Mouse (Mus musculus) intestine, embryonic 15.5 days (tissue): ENCODE data around the gene Eno3. TPM values are rescaled to one million over a fixed set of nuclear protein-coding genes. Genes with fewer than 3 reads are reported as not detected.
A peak's percentile ranks its signal among the peaks of the same experiment; 100 is the strongest.

Source experiments
- ATAC-seq: fragments of 200-750 bp; cut with Nextera tagmentation; 2 replicates; pipeline ENCODE4 v1.8.0; 2017; ENCODE audit warnings: moderate TSS enrichment, moderate library complexity
- H3K27ac ChIP-seq: fragments of 300-500 bp; sonication (generic); 2 replicates; pipeline ENCODE4 v1.5.1; 2015; ENCODE audit warnings: mild to moderate bottlenecking, inconsistent platforms
- H3K27me3 ChIP-seq: fragments of 300-500 bp; sonication (generic); replicated peaks from 2 replicates; pipeline ENCODE4 v1.6.1; 2015; ENCODE audit warnings: inconsistent platforms
- H3K36me3 ChIP-seq: fragments of 300-500 bp; sonication (generic); 2 replicates; pipeline ENCODE4 v1.6.1; 2015; ENCODE audit warnings: inconsistent platforms
- H3K4me1 ChIP-seq: fragments of 300-500 bp; sonication (generic); replicated peaks from 2 replicates; pipeline ENCODE4 v1.6.1; 2015; ENCODE audit warnings: inconsistent platforms
- H3K4me2 ChIP-seq: fragments of 300-500 bp; sonication (generic); replicated peaks from 2 replicates; pipeline ENCODE4 v1.6.1; 2015; ENCODE audit warnings: mild to moderate bottlenecking, inconsistent platforms
- H3K4me3 ChIP-seq: fragments of 300-500 bp; sonication (generic); replicated peaks from 2 replicates; pipeline ENCODE4 v1.5.1; 2015; ENCODE audit warnings: inconsistent platforms
- H3K9ac ChIP-seq: fragments of 300-500 bp; sonication (generic); 2 replicates; pipeline ENCODE4 v1.6.1; 2015; ENCODE audit warnings: inconsistent platforms
- H3K9me3 ChIP-seq: fragments of 300-500 bp; sonication (generic); 2 replicates; pipeline ENCODE4 v1.6.1; 2016; ENCODE audit warnings: inconsistent platforms
- WGBS: fragments of 180-500 bp; shearing (Covaris S2); methylation state at CpG from one replicate; pipeline ENCODE4 v1.1.7; 2015; 5-methylcytosine and 5-hydroxymethylcytosine counted together
- polyA plus RNA-seq: library from polyadenylated mRNA; unstranded; fragments of >200 nt; fragmentation: Nextera tagmentation; extraction: Ambion mirVana; gene quantifications from 2 replicates; pipeline ENCODE4 v1.2.1, GENCODE M21; 2015

Gene Eno3
- polyA plus RNA-seq, 1 experiment from 2014 or later: 15.6 TPM

DNA sequence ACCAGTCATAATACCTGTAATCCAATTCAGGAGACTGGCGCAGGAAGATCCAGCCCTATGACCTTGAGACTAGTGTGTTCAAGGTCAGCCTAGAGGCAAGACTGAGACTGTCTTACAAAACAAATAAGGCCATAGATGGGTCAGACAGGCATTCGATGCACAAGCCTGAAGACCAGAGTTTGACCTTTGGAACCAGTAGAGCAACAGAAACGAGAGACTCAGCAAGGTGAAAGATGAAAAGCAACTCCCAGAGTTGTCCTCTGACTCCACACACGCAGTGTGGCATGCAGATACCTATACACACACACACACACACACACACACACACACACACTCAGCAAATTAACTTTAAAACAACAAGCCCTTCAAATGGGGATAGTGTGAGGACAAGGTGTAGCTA lies 30.1 kb upstream of the Eno3 start:
- WGBS: 54% methylated on average over 4 of the region's 4 CpGs
- H3K27ac ChIP-seq: no peak overlapping the region

DNA sequence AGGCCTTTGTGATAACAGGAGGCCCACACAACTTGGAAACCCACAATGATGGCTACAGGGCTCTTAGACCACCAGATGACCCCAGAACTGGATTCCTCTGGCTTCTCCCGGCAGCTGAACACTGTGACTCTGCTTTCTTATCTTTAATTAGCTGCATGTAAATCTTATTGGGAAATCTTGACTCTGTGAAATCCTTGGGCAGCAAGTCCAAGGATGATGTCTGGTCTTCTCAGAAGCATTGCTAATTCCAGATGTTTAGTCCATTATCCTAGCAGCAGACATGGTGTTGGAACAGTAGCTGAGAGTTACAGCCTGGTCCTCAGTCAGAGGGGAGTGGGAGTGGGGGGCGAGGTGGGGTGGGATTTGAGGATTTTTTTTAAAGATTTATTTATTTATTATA lies 28.6 kb upstream of the Eno3 start:
- Histone ChIP-seq H3K9ac (no peak overlapping the region), H3K4me3 (no peak overlapping the region), H3K27me3 (no peaks in the 10 kb centered on the region), H3K4me1 (no peaks in the 10 kb centered on the region), H3K9me3 (no peaks in the 10 kb centered on the region), H3K36me3 (no peaks in the 10 kb centered on the region), H3K27ac (no peak overlapping the region), H3K4me2 (no peak overlapping the region)
- ATAC-seq: no peak
- 60% methylated on average over 2 of the region's 2 CpGs for WGBS

More for the DNA sequence above, 30.1 kb upstream of the Eno3 start:
- Histone ChIP-seq H3K9ac (no peak overlapping the region), H3K9me3 (no peaks in the 10 kb centered on the region), H3K36me3 (no peaks in the 10 kb centered on the region), H3K4me1 (peaks cover 3% of the 10 kb centered on the region; the same call in 1 of the 2 replicates), H3K4me3 (no peak overlapping the region), H3K27me3 (no peaks in the 10 kb centered on the region), H3K4me2 (no peak overlapping the region)
- ATAC-seq: no peak

DNA sequence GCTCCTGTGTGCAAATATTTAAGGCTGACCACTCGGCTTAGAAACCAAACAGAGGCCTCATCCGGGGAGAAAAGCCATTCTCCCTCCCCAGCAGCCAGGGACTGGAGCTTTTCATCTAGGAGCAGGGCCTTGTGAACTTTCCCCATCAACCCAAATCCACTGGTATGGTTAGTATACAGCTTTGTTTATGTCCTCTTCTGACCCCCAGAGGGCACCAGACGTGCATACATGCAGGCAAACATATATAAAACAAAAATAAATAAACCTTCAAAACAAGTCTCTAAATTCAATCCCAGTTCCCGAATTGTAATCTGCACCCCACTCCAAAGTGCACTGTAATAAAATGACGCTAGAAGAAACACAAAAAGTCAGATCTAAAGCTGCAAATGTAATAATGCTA lies 27.4 kb upstream of the Eno3 start:
- Histone ChIP-seq H3K36me3 (no peaks in the 10 kb centered on the region), H3K4me3 (no peak overlapping the region), H3K9me3 (no peaks in the 10 kb centered on the region), H3K4me2 (no peak overlapping the region), H3K27ac (no peak overlapping the region), H3K9ac (no peak overlapping the region), H3K4me1 (no peaks in the 10 kb centered on the region), H3K27me3 (no peaks in the 10 kb centered on the region)
- 48% methylated on average over 5 of the region's 5 CpGs for WGBS
- ATAC-seq: no peak

DNA sequence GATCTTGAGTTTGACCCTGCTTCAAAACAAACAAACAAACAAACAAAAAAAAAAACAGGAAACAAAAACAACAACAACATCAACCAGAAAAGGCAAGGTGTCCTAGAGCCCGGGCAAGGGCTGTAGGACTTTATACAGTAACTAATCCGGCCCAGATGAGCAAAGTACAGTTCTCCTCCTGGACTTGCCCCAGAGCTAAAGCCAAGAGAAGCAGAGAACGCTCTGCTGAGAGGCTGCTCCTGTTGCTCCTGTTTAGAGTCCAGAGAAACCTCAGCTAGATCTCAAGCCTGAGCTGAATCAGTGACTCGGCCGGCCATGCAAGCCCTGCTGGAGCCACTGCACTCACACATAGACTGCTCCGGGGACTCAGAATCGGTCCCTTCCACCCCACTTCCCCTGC lies 26.9 kb upstream of the Eno3 start:
- Histone ChIP-seq H3K27ac (no peak overlapping the region), H3K9ac (no peak overlapping the region), H3K4me3 (no peak overlapping the region), H3K27me3 (no peaks in the 10 kb centered on the region), H3K4me2 (no peak overlapping the region), H3K36me3 (no peaks in the 10 kb centered on the region), H3K4me1 (no peaks in the 10 kb centered on the region), H3K9me3 (no peaks in the 10 kb centered on the region)
- ATAC-seq: peak; percentile 47; the same call in 1 of the 2 replicates
- 74% methylated on average over 7 of the region's 7 CpGs for WGBS

DNA sequence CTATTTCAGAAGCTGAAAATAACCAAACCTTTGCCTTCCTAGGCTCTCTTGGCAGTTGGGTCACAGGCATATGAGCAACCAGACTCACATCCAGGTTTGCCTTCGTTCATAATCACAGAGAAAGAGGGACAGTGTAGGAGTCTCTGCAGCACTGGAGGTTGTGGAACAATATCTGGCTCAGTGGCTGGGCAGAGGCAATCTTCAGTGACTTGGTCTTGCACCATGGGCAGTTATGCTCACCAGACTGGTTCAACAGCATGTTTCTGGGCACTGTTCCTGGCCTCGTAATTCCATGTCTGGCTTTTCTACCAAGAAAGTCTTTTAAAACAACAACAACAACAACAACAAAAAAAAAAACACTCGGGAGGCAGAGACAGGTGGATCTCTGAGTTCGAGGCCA lies 21.4 kb upstream of the Eno3 start:
- H3K4me2 ChIP-seq: no peak overlapping the region
- no peak for ATAC-seq
- H3K9ac ChIP-seq: no peak overlapping the region
- H3K27me3 ChIP-seq: no peaks in the 10 kb centered on the region
- H3K9me3 ChIP-seq: no peaks in the 10 kb centered on the region
- H3K36me3 ChIP-seq: no peaks in the 10 kb centered on the region
- no peak overlapping the region for H3K27ac ChIP-seq
- WGBS: 80% methylated on average over 4 of the region's 4 CpGs
- H3K4me3 ChIP-seq: no peak overlapping the region
- no peaks in the 10 kb centered on the region for H3K4me1 ChIP-seq

DNA sequence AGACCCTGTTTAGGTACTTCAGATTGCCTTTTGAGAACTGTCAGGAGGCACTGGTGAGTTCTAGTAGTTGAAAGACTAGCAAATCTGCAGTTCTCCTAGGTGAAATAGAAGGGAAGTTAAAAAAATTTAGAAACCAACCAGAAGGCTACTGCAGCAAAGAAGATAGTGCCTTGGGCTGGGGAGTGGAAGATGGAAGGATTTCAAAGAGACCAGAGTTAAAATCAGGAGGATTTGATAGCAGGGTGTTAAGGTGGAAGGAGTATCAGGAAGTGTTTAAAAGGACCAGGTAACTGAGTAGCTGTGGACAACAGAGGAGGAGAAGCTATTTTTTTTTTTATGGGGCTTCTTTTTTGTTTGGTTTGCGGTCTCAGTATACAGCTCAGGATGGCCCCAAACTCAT lies 19.2 kb upstream of the Eno3 start:
- Histone ChIP-seq H3K27me3 (no peaks in the 10 kb centered on the region), H3K9me3 (no peaks in the 10 kb centered on the region), H3K27ac (no peak overlapping the region), H3K4me3 (no peak overlapping the region), H3K4me1 (no peaks in the 10 kb centered on the region), H3K4me2 (no peak overlapping the region), H3K36me3 (no peaks in the 10 kb centered on the region), H3K9ac (no peak overlapping the region)
- WGBS: 77% methylated on average over 1 of the region's 1 CpGs
- ATAC-seq: no peak

DNA sequence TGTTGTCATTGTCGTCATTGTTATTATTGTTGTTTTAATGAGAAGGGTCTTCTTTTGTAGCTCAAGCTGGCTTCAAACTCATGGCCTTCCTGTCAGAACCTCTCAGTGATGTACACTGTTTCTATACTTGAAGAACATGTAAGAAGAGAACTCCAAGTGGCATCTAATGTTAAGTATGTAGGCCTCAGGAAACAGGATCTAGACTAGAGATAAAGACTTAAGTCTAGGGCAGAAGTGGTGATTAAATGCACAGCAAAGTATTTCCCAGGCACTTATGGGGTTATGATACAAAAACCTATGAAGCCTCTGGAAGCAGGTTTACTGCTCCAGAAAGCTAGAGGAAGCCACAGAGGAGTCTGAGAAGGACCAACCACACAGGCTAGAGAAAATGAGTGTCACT lies 18.7 kb upstream of the Eno3 start:
- no peak overlapping the region for H3K27ac ChIP-seq
- no peak overlapping the region for H3K4me2 ChIP-seq
- H3K4me3 ChIP-seq: no peak overlapping the region
- 81% methylated on average over 1 of the region's 1 CpGs for WGBS
- no peaks in the 10 kb centered on the region for H3K4me1 ChIP-seq
- ATAC-seq: no peak
- H3K9ac ChIP-seq: no peak overlapping the region
- H3K27me3 ChIP-seq: no peaks in the 10 kb centered on the region
- H3K9me3 ChIP-seq: no peaks in the 10 kb centered on the region
- no peaks in the 10 kb centered on the region for H3K36me3 ChIP-seq

DNA sequence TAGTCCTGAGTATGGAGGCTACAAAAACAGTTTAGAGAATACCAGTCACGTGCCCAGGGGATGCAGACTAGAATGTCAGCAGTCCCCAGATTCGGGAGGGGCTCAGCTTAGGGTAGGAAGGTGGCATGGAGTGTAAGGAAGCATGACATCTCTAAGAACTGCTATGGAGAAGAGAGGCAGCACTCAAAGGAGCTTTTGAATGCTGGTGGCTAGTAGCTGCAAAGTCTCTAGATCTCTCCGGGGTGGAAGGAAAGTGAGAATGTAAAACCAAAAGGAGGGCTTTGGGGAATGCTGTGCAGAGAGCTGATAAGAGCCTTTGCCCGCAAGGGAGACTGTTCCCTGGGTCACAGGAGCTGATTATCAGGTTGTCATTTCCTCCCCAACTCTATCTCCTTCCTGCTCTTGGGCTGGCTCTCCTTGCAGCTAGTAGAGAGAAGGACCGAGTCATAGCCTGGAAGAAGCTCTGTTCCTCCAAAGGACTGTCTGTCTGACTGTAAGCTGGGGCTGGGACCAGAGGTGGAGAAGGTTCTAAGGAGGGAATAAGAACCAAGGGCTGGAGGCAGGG lies 18.2 kb upstream of the Eno3 start, which contains the start of gene Gp1ba:
Gp1ba (plus strand) TSS at position 409 of the 565 bp plus-strand sequence.
- Histone ChIP-seq H3K9me3 (no peaks in the 10 kb centered on the region), H3K4me3 (no peak within 1 kb of the TSS), H3K4me2 (no peak within 1 kb of the TSS), H3K36me3 (no peaks in the 10 kb centered on the region), H3K27ac (no peak within 1 kb of the TSS), H3K27me3 (no peaks in the 10 kb centered on the region), H3K9ac (no peak within 1 kb of the TSS), H3K4me1 (no peaks in the 10 kb centered on the region)
- peak; percentile 31; the same call in 1 of the 2 replicates for ATAC-seq
- whole genome bisulfite sequencing: 28% methylated on average over 5 of the region's 5 CpGs

DNA sequence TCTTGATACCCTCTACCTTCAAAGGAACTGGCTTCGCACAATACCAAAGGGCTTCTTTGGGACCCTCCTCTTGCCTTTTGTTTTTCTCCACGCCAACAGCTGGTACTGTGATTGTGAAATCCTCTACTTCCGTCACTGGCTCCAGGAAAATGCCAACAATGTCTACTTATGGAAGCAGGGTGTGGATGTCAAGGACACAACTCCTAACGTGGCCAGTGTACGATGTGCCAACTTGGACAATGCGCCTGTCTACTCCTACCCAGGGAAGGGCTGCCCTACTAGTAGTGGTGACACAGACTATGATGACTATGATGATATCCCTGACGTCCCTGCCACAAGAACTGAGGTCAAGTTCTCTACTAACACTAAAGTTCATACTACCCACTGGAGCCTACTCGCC lies 17.0 kb upstream of the Eno3 start:
- WGBS: 84% methylated on average over 8 of the region's 8 CpGs
- Histone ChIP-seq H3K27ac (no peak overlapping the region), H3K36me3 (peaks cover 8% of the 10 kb centered on the region), H3K4me2 (no peak overlapping the region), H3K4me1 (no peaks in the 10 kb centered on the region), H3K9me3 (no peaks in the 10 kb centered on the region), H3K9ac (no peak overlapping the region), H3K27me3 (no peaks in the 10 kb centered on the region), H3K4me3 (no peak overlapping the region)
- ATAC-seq: no peak

DNA sequence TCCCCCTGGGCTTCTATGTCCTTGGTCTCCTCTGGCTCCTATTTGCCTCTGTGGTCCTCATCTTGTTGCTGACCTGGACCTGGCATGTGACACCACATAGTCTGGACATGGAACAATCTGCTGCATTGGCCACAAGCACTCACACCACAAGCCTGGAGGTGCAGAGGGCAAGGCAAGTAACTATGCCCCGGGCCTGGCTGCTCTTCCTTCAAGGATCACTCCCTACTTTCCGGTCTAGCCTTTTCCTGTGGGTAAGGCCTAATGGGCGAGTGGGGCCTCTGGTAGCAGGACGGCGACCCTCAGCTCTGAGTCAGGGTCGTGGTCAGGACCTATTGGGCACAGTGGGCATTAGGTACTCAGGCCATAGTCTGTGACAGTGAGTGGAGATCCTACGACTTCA lies 15.8 kb upstream of the Eno3 start:
- ATAC-seq: no peak
- Histone ChIP-seq H3K27ac (no peak overlapping the region), H3K4me2 (no peak overlapping the region), H3K4me3 (no peak overlapping the region), H3K36me3 (peaks cover 8% of the 10 kb centered on the region), H3K4me1 (peaks cover 11% of the 10 kb centered on the region), H3K9me3 (no peaks in the 10 kb centered on the region), H3K27me3 (no peaks in the 10 kb centered on the region), H3K9ac (no peak overlapping the region)
- WGBS: 82% methylated on average over 7 of the region's 7 CpGs

DNA sequence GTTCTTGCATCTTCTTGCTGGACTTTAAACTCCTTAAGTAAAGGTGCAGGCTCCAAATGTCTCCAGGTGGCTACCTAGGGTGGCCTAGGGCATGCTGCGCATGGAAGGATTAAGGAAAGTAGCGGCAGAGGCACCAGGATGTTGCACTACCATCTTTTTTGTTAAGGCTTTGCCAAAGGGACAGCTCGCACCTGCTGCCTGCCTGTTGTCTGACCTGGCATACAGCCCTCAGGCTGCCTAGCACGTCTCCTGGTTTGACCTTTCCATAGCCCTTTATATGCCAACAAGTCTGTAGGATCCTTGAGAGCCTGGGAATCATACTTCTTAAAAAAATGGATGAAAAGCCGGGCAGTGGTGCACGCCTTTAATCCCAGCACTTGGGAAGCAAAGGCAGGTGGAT lies 14.0 kb upstream of the Eno3 start:
- Histone ChIP-seq H3K27me3 (no peaks in the 10 kb centered on the region), H3K4me2 (no peak overlapping the region), H3K4me3 (no peak overlapping the region), H3K9ac (no peak overlapping the region), H3K9me3 (no peaks in the 10 kb centered on the region), H3K36me3 (peaks cover 8% of the 10 kb centered on the region), H3K4me1 (peaks cover 12% of the 10 kb centered on the region), H3K27ac (no peak overlapping the region)
- WGBS: 93% methylated on average over 6 of the region's 6 CpGs
- no peak for ATAC-seq

DNA sequence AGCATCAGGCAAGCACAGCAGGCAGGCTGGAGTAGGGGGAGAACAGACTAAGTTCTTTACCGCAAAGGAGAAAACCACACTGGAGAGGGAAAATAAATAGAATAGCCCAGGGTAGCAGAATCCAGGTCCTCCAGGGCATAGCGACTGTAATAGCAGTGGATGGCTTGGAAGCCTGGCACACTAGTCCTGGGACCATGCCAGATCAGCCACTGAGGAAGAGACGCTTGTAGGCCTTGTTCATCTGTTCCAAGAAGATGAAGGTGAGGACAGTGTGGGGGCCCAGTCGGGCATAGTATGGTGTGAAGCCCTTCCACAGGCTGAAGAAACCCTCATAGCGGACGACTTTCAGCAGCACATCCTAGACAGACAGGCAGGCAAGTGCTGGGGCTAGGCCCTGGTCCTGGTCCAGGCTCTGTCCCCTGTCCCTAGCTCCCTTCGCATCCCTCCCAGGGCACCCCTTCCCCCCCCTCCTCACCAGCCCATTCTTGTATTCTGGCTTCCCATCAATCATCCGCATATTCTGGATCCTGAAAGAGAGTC lies 12.4 kb upstream of the Eno3 start:
- Histone ChIP-seq H3K27ac (no peak overlapping the region), H3K4me2 (no peak overlapping the region), H3K4me1 (peaks cover 22% of the 10 kb centered on the region), H3K9ac (no peak overlapping the region), H3K4me3 (no peak overlapping the region), H3K9me3 (no peaks in the 10 kb centered on the region), H3K27me3 (no peaks in the 10 kb centered on the region), H3K36me3 (peaks cover 15% of the 10 kb centered on the region)
- WGBS: 93% methylated on average over 8 of the region's 8 CpGs
- no peak for ATAC-seq

DNA sequence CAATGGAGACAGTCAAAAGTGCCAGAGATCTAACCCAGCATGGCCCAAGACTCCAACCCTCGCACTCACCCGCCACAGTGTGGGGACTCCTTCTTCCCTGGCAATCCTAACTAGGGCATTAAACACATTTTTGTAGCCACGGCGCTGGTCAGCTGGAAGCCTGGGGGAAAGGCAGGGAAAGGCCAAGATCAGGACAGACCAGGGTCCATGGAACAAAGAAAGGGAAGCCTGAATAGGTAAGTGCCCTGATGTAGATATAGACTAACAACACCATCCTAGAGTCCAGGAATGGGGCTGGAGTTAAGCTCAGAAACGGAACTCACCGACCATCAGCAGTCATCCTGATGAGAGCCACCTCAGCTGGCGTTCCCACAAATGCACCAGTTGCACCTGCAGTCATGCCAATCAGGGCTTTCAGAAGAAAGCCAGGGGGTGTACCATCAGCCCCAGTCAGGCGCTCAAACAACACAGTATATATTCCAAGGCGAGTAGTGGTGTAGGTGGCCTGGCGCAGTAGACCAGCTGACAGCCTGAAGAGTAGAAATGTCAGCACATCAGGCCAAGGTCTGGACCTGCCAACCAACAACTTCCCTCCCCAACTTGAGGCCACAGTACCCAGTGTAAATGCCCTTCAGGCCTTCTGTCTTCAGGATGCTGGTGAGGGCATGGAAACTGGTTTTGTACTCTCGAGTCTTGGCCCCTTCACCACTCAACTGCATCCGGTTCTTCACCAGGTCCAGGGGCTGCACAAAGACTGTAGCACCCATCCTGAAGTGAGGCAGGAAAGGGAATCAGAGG lies 11.3 kb upstream of the Eno3 start:
- ATAC-seq: no peak
- peak overlapping the region; percentile 70 for H3K4me2 ChIP-seq
- peaks cover 30% of the 10 kb centered on the region for H3K4me1 ChIP-seq
- peak overlapping the region; percentile 66 for H3K4me3 ChIP-seq
- H3K9ac ChIP-seq: peak overlapping the region; percentile 85
- peaks cover 19% of the 10 kb centered on the region for H3K36me3 ChIP-seq
- H3K27me3 ChIP-seq: no peaks in the 10 kb centered on the region
- 87% methylated on average over 12 of the region's 12 CpGs for WGBS
- H3K27ac ChIP-seq: no peak overlapping the region
- H3K9me3 ChIP-seq: no peaks in the 10 kb centered on the region
